10 mouse cellular contexts compared by ENCODE assay signal in the genomic region with DNA sequence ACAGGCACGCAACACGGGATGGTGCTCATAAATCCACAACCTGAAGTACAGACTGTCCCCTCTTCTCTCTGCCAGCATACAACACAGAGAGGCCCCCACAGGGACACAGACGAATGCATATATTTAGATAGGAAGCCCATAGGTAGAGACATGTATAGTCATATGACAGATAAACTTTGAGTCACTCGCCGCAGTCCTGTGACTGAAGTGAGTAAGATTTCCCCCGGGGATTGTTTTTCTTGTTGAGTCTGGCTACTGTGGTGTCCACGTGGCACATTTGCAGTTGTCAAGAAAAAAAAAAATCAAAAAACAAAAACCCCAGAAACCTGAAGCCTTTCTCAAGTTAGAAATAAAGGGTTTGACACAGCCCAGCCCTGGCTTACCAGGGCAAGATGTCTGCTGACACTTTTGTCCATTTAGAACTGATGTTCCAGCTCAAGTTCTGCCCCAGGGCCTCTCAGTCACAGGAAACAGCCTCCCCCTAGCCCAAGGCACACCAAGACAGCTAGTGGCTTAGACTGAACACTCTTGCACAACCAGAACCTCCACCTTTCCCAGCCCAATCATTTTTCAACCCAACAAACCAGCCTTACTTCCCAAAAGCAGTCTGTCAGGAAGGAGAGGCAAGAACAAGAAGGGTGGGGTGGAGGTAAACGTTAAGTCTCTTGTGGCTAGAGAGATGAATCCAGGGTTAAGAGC. TPM values are rescaled to one million over a fixed set of nuclear protein-coding genes. Genes with fewer than 3 reads are reported as not detected.
DNase-seq lines count a peak whose midpoint lies in the region; ATAC-seq and TF ChIP-seq lines count a peak whose summit lies in the region.
"Had no signal": no experiment of that assay in that cellular context is flagged by ENCODE, and none has a peak within 500 bp of the region (broad histone marks: within the 10 kb centered on the region; RNA-seq: fewer than 3 reads in every experiment).

No protein-coding gene starts in this region.

- DNase-seq in heart, embryonic 10.5 days (ENCODE audit: low spot score): no peak
- DNase-seq in heart, adult 18-20 months: no peak
- peak; percentile 94 for DNase-seq in 416B (ENCODE audit: low read depth)
- peak in 1 of 3 experiments; percentile 52 for DNase-seq in liver, embryonic 14.5 days (ENCODE audit: low read depth in 3 of 3, low spot score in 3 of 3)
- DNase-seq in layer of hippocampus, adult 18-20 months (ENCODE audit: low spot score in 2 of 2): no peak
- DNase-seq in hindbrain, postnatal 0 days (ENCODE audit: low spot score): no peak
- DNase-seq in adrenal gland, postnatal 25 days: no peak
- DNase-seq: cerebellum, adult 9-11 months; gastrocnemius, postnatal 10 days had no signal

- peaks cover 18% of the 10 kb centered on the region for H3K4me1 ChIP-seq in heart, embryonic 10.5 days
- H3K4me1 ChIP-seq in liver, embryonic 14.5 days (replicated peaks; ENCODE audit: control insufficient read depth in 2 of 2, insufficient read depth in 2 of 2, low read length in 1 of 2): peaks cover 15 to 26% of the 10 kb centered on the region in 2 experiments
- H3K4me1 ChIP-seq in hindbrain, postnatal 0 days (ENCODE audit: insufficient read depth, low read length): no peaks in the 10 kb centered on the region

- no peaks in the 10 kb centered on the region for H3K36me3 ChIP-seq in heart, embryonic 10.5 days
- no peaks in the 10 kb centered on the region for H3K36me3 ChIP-seq in liver, embryonic 14.5 days (replicated peaks; ENCODE audit: control insufficient read depth, insufficient read depth, low read depth)
- H3K36me3 ChIP-seq in hindbrain, postnatal 0 days (ENCODE audit: insufficient read depth, low read length): no peaks in the 10 kb centered on the region

- no peak for TF ChIP-seq CTCF in liver, embryonic 14.5 days (IDR thresholded peaks at IDR 0.05; ENCODE audit: low read depth)
- TF ChIP-seq CTCF in hindbrain, postnatal 0 days (IDR thresholded peaks at IDR 0.05; ENCODE audit: low read depth): no peak

- peak; percentile 75 for ATAC-seq in activated CD4-positive, CD25-positive, alpha-beta regulatory T cell, adult 4 months
- peak; percentile 51; the same call in 1 of the 2 replicates for ATAC-seq in liver, embryonic 14.5 days (ENCODE audit: insufficient read depth)
- no peak for ATAC-seq in hindbrain, postnatal 0 days

- WGBS in heart, embryonic 10.5 days: 41% methylated on average over 8 of the region's 8 CpGs
- 8% methylated on average over 8 of the region's 8 CpGs for WGBS in liver, embryonic 14.5 days (ENCODE audit: insufficient replicate concordance)
- 78% methylated on average over 8 of the region's 8 CpGs for WGBS in hindbrain, postnatal 0 days

- no peaks in the 10 kb centered on the region for H3K27me3 ChIP-seq in heart, embryonic 10.5 days (ENCODE audit: insufficient read depth, poor library complexity, severe bottlenecking)
- no peaks in the 10 kb centered on the region for H3K27me3 ChIP-seq in liver, embryonic 14.5 days (ENCODE audit: control insufficient read depth, insufficient read depth, low read length)
- no peaks in the 10 kb centered on the region for H3K27me3 ChIP-seq in hindbrain, postnatal 0 days (ENCODE audit: insufficient read depth, low read length)

- H3K27ac ChIP-seq in heart, embryonic 10.5 days: peak overlapping the region; percentile 56; the same call in 1 of the 2 replicates
- H3K27ac ChIP-seq in liver, embryonic 14.5 days: no peak overlapping the region
- H3K27ac ChIP-seq in hindbrain, postnatal 0 days: no peak overlapping the region

- no peak for TF ChIP-seq EP300 in liver, embryonic 14.5 days (IDR thresholded peaks at IDR 0.05; ENCODE audit: low read depth)

- no peak overlapping the region for H3K4me3 ChIP-seq in heart, embryonic 10.5 days
- no peak overlapping the region for H3K4me3 ChIP-seq in liver, embryonic 14.5 days (ENCODE audit: insufficient read depth in 1 of 2, low read depth in 2 of 2, low read length in 2 of 2)
- no peak overlapping the region for H3K4me3 ChIP-seq in hindbrain, postnatal 0 days (ENCODE audit: low read length)

- H3K9ac ChIP-seq in liver, embryonic 14.5 days (replicated peaks): no peak overlapping the region; the same call in 1 of the 2 replicates
- no peak overlapping the region for H3K9ac ChIP-seq in hindbrain, postnatal 0 days (replicated peaks; ENCODE audit: low read length)

- peak overlapping the region; percentile 44 for H3K4me2 ChIP-seq in liver, embryonic 14.5 days (ENCODE audit: low read depth)
- H3K4me2 ChIP-seq in hindbrain, postnatal 0 days (ENCODE audit: low read depth, low read length): no peak overlapping the region

- no peaks in the 10 kb centered on the region for H3K9me3 ChIP-seq in heart, embryonic 10.5 days
- no peaks in the 10 kb centered on the region for H3K9me3 ChIP-seq in liver, embryonic 14.5 days (ENCODE audit: control insufficient read depth, low read length)
- no peaks in the 10 kb centered on the region for H3K9me3 ChIP-seq in hindbrain, postnatal 0 days (ENCODE audit: low read length)

RNA-seq across cellular contexts. Expression of gene Smu1, which starts 24.2 kb away (rescaled TPM):
- polyA plus RNA-seq in heart, embryonic 10.5 days (2016; fragmentation: Nextera tagmentation; extraction: Ambion mirVana): 125 and 158 TPM in 2 replicates
- 10 to 100 TPM; 31.3 to 32.6 TPM for total RNA-seq in heart, adult 18-20 months (2021)
- 100 to 1,000 TPM; 111 to 128 TPM for polyA plus RNA-seq in activated CD4-positive, CD25-positive, alpha-beta regulatory T cell, adult 4 months (2017; shearing (Covaris generic))
- polyA plus RNA-seq in liver, embryonic 14.5 days (2012; rRNA removed): 25.3 and 37.3 TPM in 2 replicates
- 73.2 and 78.6 TPM in 2 replicates for polyA plus RNA-seq in liver, embryonic 14.5 days (2014; fragmentation: Nextera tagmentation; extraction: Ambion mirVana)
- 10 to 100 TPM; 48.9 to 55.4 TPM for total RNA-seq in layer of hippocampus, adult 18-20 months (2021)
- total RNA-seq in hindbrain, postnatal 0 days (2014; rRNA removed): 56.2 and 75.1 TPM in 2 replicates
- polyA plus RNA-seq in hindbrain, postnatal 0 days (2015; fragmentation: Nextera tagmentation; extraction: Ambion mirVana): 104 and 111 TPM in 2 replicates
- 58.9 and 66.4 TPM in 2 replicates for total RNA-seq in adrenal gland, postnatal 25 days (2021)

RNA-seq across cellular contexts. Expression of gene Dnaja1, which starts 60.0 kb away (rescaled TPM):
- polyA plus RNA-seq in heart, embryonic 10.5 days (2016; fragmentation: Nextera tagmentation; extraction: Ambion mirVana): 332 and 445 TPM in 2 replicates
- total RNA-seq in heart, adult 18-20 months (2021): 100 to 1,000 TPM; 122 to 176 TPM
- 100 to 1,000 TPM; 474 TPM for polyA plus RNA-seq in activated CD4-positive, CD25-positive, alpha-beta regulatory T cell, adult 4 months (2017; shearing (Covaris generic))
- polyA plus RNA-seq in liver, embryonic 14.5 days (2012; rRNA removed): 13.8 and 30.3 TPM in 2 replicates
- polyA plus RNA-seq in liver, embryonic 14.5 days (2014; fragmentation: Nextera tagmentation; extraction: Ambion mirVana): 128 and 130 TPM in 2 replicates
- total RNA-seq in layer of hippocampus, adult 18-20 months (2021): 100 to 1,000 TPM; 333 to 347 TPM
- total RNA-seq in hindbrain, postnatal 0 days (2014; rRNA removed): 64.4 and 65.3 TPM in 2 replicates
- polyA plus RNA-seq in hindbrain, postnatal 0 days (2015; fragmentation: Nextera tagmentation; extraction: Ambion mirVana): 634 and 637 TPM in 2 replicates
- total RNA-seq in adrenal gland, postnatal 25 days (2021): 235 and 424 TPM in 2 replicates
